Mouse (Mus musculus): ENCODE data around the gene Gpld1.

DNA sequence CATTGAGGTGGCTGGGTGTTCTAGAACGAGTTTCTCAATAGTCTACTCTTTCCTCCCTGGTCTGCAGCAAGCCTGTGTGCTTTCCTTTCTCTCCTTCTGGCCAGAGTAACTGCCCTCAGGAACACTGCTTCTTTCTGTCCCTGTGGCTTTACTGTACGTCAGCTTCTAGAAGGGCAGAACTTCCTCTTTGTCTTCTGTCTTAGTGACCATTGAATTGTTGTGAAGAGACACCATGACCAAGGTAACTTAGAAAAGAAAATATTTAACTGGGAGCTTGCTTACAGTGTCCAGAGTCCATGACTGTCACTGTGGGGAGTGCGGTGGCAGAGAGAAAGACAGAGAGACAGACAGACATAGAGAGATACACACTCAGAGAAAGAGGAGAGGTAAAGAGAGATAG is 17.1 kb downstream of the Gpld1 start:
- no peak for TF ChIP-seq EP300 (IDR thresholded peaks at IDR 0.05)
- no peak for TF ChIP-seq CTCF (IDR thresholded peaks at IDR 0.05)

Measured in lung, postnatal 0 days (tissue).